Comparison of ENCODE assay signal across 8 mouse cellular contexts in the genomic region with DNA sequence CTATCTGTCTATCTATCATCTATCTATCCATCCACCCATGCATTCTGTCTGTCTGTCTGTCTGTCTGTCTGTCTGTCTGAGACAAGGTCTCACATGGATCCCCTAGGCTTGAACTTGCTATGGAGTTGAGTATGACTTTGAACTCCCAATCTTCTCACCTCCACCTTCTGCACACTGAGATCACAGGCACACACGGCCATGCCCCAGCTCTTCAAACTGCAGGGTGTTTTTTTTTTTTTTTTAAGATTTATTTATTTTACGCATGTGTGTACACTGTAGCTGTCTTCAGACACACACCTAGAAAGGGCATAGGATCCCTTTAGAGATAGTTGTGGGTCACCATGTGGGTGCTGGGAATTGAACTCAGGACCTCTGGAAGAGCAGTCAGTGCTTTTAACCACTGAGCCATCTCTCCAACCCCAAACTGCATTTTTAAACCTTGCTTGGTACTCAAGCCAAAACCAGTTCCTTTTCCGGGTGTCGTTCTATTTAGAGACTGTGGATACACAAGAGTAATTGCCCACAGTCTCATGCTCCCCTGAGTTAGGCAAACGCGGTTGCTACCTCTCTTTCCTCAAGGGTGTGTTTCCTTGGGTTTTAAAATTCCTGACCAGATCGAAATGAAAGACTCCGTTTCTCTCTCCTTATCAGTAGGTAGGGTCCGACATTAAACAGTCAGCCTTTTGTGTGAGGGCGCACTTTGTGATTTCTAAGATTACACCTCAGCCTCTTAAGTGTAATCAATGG. TPM values are rescaled to one million over a fixed set of nuclear protein-coding genes. Genes with fewer than 3 reads are reported as not detected.
DNase-seq lines count a peak whose midpoint lies in the region; ATAC-seq and TF ChIP-seq lines count a peak whose summit lies in the region.

No protein-coding gene starts in this region.

- 17% methylated on average over 10 of the region's 10 CpGs for WGBS in heart, embryonic 12.5 days
- WGBS in liver, embryonic 13.5 days (ENCODE audit: insufficient replicate concordance), result 11% methylated on average over 10 of the region's 10 CpGs
- 20% methylated on average over 10 of the region's 10 CpGs for WGBS in stomach, embryonic 15.5 days

- H3K4me3 ChIP-seq in gastrocnemius, adult 2 months, result peak overlapping the region; percentile 63
- H3K4me3 ChIP-seq in MEL (ENCODE audit: control insufficient read depth in 1 of 2, insufficient read depth in 1 of 2, low read depth in 2 of 2, low read length in 2 of 2), result peak overlapping the region; percentile 80 to 89
- peak overlapping the region; percentile 46 for H3K4me3 ChIP-seq in heart, embryonic 12.5 days
- peak overlapping the region; percentile 61 for H3K4me3 ChIP-seq in liver, embryonic 13.5 days (replicated peaks)
- H3K4me3 ChIP-seq in stomach, embryonic 15.5 days (replicated peaks), result peak overlapping the region; percentile 30

- no peaks in the 10 kb centered on the region for H3K27me3 ChIP-seq in MEL (ENCODE audit: control insufficient read depth in 1 of 2, insufficient read depth in 2 of 2, low read length in 2 of 2)
- H3K27me3 ChIP-seq in heart, embryonic 12.5 days (replicated peaks), result no peaks in the 10 kb centered on the region
- no peaks in the 10 kb centered on the region for H3K27me3 ChIP-seq in liver, embryonic 13.5 days
- no peaks in the 10 kb centered on the region for H3K27me3 ChIP-seq in stomach, embryonic 15.5 days (replicated peaks)

- peak overlapping the region; percentile 83 for H3K27ac ChIP-seq in gastrocnemius, adult 2 months
- H3K27ac ChIP-seq in MEL (ENCODE audit: control insufficient read depth, low read depth, low read length), result peak overlapping the region; percentile 100
- H3K27ac ChIP-seq in heart, embryonic 12.5 days (ENCODE audit: poor library complexity, severe bottlenecking), result peak overlapping the region; percentile 89
- H3K27ac ChIP-seq in liver, embryonic 13.5 days, result peak overlapping the region; percentile 87
- H3K27ac ChIP-seq in stomach, embryonic 15.5 days, result peak overlapping the region; percentile 72

- TF ChIP-seq CTCF in gastrocnemius, adult 2 months (IDR thresholded peaks at IDR 0.05), result no peak
- no peak for TF ChIP-seq CTCF in MEL (IDR thresholded peaks at IDR 0.05 in 2 of 3, conservative IDR thresholded peaks at IDR 0.05 in 1 of 3; ENCODE audit: control insufficient read depth in 1 of 3, insufficient read depth in 1 of 3, low read depth in 2 of 3, low read length in 3 of 3, poor library complexity in 1 of 3, severe bottlenecking in 1 of 3)

- ATAC-seq in heart, embryonic 12.5 days (ENCODE audit: insufficient number of reproducible peaks, low FRiP score), result no peak
- ATAC-seq in liver, embryonic 13.5 days (ENCODE audit: low read depth), result no peak
- no peak for ATAC-seq in stomach, embryonic 15.5 days (ENCODE audit: insufficient read depth, low FRiP score, low read depth)

- TF ChIP-seq EP300 in MEL (IDR thresholded peaks at IDR 0.05; ENCODE audit: low read depth in 1 of 2, low read length in 2 of 2), result no peak; a peak in 2 of 4 replicates

- intact Hi-C loops in gastrocnemius, adult 2 months (cut with DNase I), result no loop called here

- H3K36me3 ChIP-seq in MEL (ENCODE audit: control insufficient read depth in 1 of 2, insufficient read depth in 2 of 2, low read length in 2 of 2), result peaks cover 0 to 10% of the 10 kb centered on the region in 2 experiments; a peak in 2 of 4 replicates
- no peaks in the 10 kb centered on the region for H3K36me3 ChIP-seq in heart, embryonic 12.5 days
- no peaks in the 10 kb centered on the region for H3K36me3 ChIP-seq in liver, embryonic 13.5 days
- no peaks in the 10 kb centered on the region for H3K36me3 ChIP-seq in stomach, embryonic 15.5 days

- H3K9me3 ChIP-seq in MEL (replicated peaks; ENCODE audit: insufficient read depth, low read length), result no peaks in the 10 kb centered on the region
- no peaks in the 10 kb centered on the region for H3K9me3 ChIP-seq in heart, embryonic 12.5 days (replicated peaks)
- H3K9me3 ChIP-seq in liver, embryonic 13.5 days (replicated peaks), result no peaks in the 10 kb centered on the region
- no peaks in the 10 kb centered on the region for H3K9me3 ChIP-seq in stomach, embryonic 15.5 days

- peaks cover 0 to 18% of the 10 kb centered on the region in 2 experiments; a peak in 2 of 4 replicates for H3K4me1 ChIP-seq in MEL (ENCODE audit: control insufficient read depth in 1 of 2, insufficient read depth in 2 of 2, low read length in 2 of 2)
- peaks cover 23% of the 10 kb centered on the region for H3K4me1 ChIP-seq in heart, embryonic 12.5 days (replicated peaks)
- H3K4me1 ChIP-seq in liver, embryonic 13.5 days (replicated peaks), result peaks cover 45% of the 10 kb centered on the region
- peaks cover 7% of the 10 kb centered on the region for H3K4me1 ChIP-seq in stomach, embryonic 15.5 days

- peak overlapping the region; percentile 78 for H3K4me2 ChIP-seq in heart, embryonic 12.5 days
- H3K4me2 ChIP-seq in liver, embryonic 13.5 days, result peak overlapping the region; percentile 78
- peak overlapping the region; percentile 57 for H3K4me2 ChIP-seq in stomach, embryonic 15.5 days

- H3K79me2 ChIP-seq in MEL (ENCODE audit: control insufficient read depth, insufficient read depth, low read length, poor library complexity), result peaks cover 2% of the 10 kb centered on the region; the same call in 1 of the 2 replicates

- DNase-seq in gastrocnemius, adult 2 months, result no peak
- no peak for DNase-seq in gastrocnemius, postnatal 10 days
- peak; percentile 87 for DNase-seq in MEL (ENCODE audit: low read depth, low spot score)
- DNase-seq in liver, embryonic 13.5 days, result no peak
- DNase-seq in adrenal gland, adult 18-20 months (ENCODE audit: low spot score in 2 of 2), result no peak
- DNase-seq in gastrocnemius, postnatal 4 days (ENCODE audit: low spot score in 2 of 2), result no peak

- TF ChIP-seq POLR2A in MEL (IDR thresholded peaks at IDR 0.05; ENCODE audit: control insufficient read depth in 1 of 2, insufficient read depth in 1 of 2, low read depth in 1 of 2, low read length in 2 of 2, poor library complexity in 1 of 2), result peak in 1 of 2 experiments; percentile 24; a peak in 1 of 4 replicates

- H3K9ac ChIP-seq in MEL (ENCODE audit: control insufficient read depth, low read depth, low read length, poor library complexity, severe bottlenecking), result peak overlapping the region; percentile 94
- peak overlapping the region; percentile 47 for H3K9ac ChIP-seq in heart, embryonic 12.5 days
- peak overlapping the region; percentile 66 for H3K9ac ChIP-seq in liver, embryonic 13.5 days
- no peak overlapping the region for H3K9ac ChIP-seq in stomach, embryonic 15.5 days

- no peak for TF ChIP-seq RAD21 in MEL (IDR thresholded peaks at IDR 0.05; ENCODE audit: low read depth, low read length)

TF ChIP-seq in MEL, 35 proteins besides CTCF, POLR2A, EP300 and RAD21:
- TF ChIP-seq MYC (IDR thresholded peaks at IDR 0.05; ENCODE audit: low read depth, low read length) (peak; percentile 17; the same call in 1 of the 2 replicates), MAX (IDR thresholded peaks at IDR 0.05; ENCODE audit: low read length) (0 out of 2 replicates have a peak, but pooled peaks have one; percentile 12), MXI1 (IDR thresholded peaks at IDR 0.05; ENCODE audit: low read depth, low read length) (peak; percentile 58), JUND (IDR thresholded peaks at IDR 0.05; ENCODE audit: low read depth, low read length) (no peak), NRF1 (IDR thresholded peaks at IDR 0.05; ENCODE audit: insufficient read depth, low read depth, low read length, poor library complexity, severe bottlenecking) (no peak), ZNF384 (IDR thresholded peaks at IDR 0.05; ENCODE audit: low read depth, low read length) (peak; percentile 60), TCF12 (IDR thresholded peaks at IDR 0.05; ENCODE audit: low read depth, low read length) (no peak), KAT2A (conservative IDR thresholded peaks at IDR 0.05; ENCODE audit: low read depth, low read length) (no peak), HCFC1 (IDR thresholded peaks at IDR 0.05; ENCODE audit: low read depth, low read length) (peak; percentile 28; the same call in 1 of the 2 replicates), NELFE (IDR thresholded peaks at IDR 0.05; ENCODE audit: low read depth, low read length) (no peak), RCOR1 (IDR thresholded peaks at IDR 0.05; ENCODE audit: low read depth, low read length) (peak; percentile 17; the same call in 1 of the 2 replicates), ELF1 (IDR thresholded peaks at IDR 0.05; ENCODE audit: low read depth, low read length) (peak; percentile 47; the same call in 1 of the 2 replicates), ETS1 (IDR thresholded peaks at IDR 0.05; ENCODE audit: low read depth, low read length) (peak; percentile 10; the same call in 1 of the 2 replicates), USF2 (IDR thresholded peaks at IDR 0.05; ENCODE audit: borderline replicate concordance in 1 of 2, insufficient read depth in 1 of 2, low read depth in 1 of 2, low read length in 2 of 2) (no peak), SIN3A (IDR thresholded peaks at IDR 0.05; ENCODE audit: low read length) (peak; percentile 39), CHD1 (IDR thresholded peaks at IDR 0.05; ENCODE audit: low read depth, low read length) (no peak), TBP (IDR thresholded peaks at IDR 0.05; ENCODE audit: low read depth, low read length) (peak; percentile 95), GATA1 (IDR thresholded peaks at IDR 0.05; ENCODE audit: low read depth, low read length) (peak; percentile 60), MAFK (IDR thresholded peaks at IDR 0.05; ENCODE audit: borderline replicate concordance, low read depth, low read length) (0 out of 2 replicates have a peak, but pooled peaks have one; percentile 26), CHD2 (IDR thresholded peaks at IDR 0.05; ENCODE audit: low read length) (no peak)

RNA-seq across cellular contexts. Expression of a gene that starts 57.0 kb away (rescaled TPM):
- 1 to 10 TPM; 5.6 to 8.1 TPM for total RNA-seq in gastrocnemius, adult 2 months (2021)
- 10 to 100 TPM; 10.0 to 12.5 TPM for total RNA-seq in gastrocnemius, postnatal 10 days (2021)
- total RNA-seq in MEL (2012; rRNA removed), result 21.7 and 29.3 TPM in 2 replicates
- 10 to 100 TPM; 25.5 to 34.9 TPM for polyA plus RNA-seq in MEL (2012; ENCODE audit: insufficient read depth in 1 of 2, insufficient read length in 2 of 2, low read depth in 1 of 2, low replicate concordance in 2 of 2, missing spikeins in 1 of 2)
- 3.5 and 3.7 TPM in 2 replicates for polyA plus RNA-seq in heart, embryonic 12.5 days (2016; fragmentation: Nextera tagmentation; extraction: Ambion mirVana)
- polyA plus RNA-seq in liver, embryonic 13.5 days (2015; fragmentation: Nextera tagmentation; extraction: Ambion mirVana), result 3.6 and 3.7 TPM in 2 replicates
- 3.9 and 4.0 TPM in 2 replicates for polyA plus RNA-seq in stomach, embryonic 15.5 days (2015; fragmentation: Nextera tagmentation; extraction: Ambion mirVana)
- total RNA-seq in adrenal gland, adult 18-20 months (2021), result 10 to 100 TPM; 20.0 to 21.7 TPM
- 10 to 100 TPM; 14.1 to 15.1 TPM for total RNA-seq in gastrocnemius, postnatal 4 days (2021)

Comparison
In these comparisons a context has a peak if more than half of its experiments do, and no peak if none do; other contexts are left out.
1. H3K4me3 ChIP-seq: peak in every context shown above with its lines; median percentile 84 in MEL; 63 in gastrocnemius, adult 2 months; 61 in liver, embryonic 13.5 days; 46 in heart, embryonic 12.5 days; 30 in stomach, embryonic 15.5 days.